Mouse (Mus musculus) adrenal gland, postnatal 4 days (tissue): ENCODE data around the gene Susd1. TPM values are rescaled to one million over a fixed set of nuclear protein-coding genes. Genes with fewer than 3 reads are reported as not detected.
A peak's percentile ranks its signal among the peaks of the same experiment; 100 is the strongest.

Source experiments
- DNase-seq, 2 experiments: peaks; one replicate each; pipeline ENCODE4 v3.0.0; 2021 to 2022; ENCODE audit warnings: low spot score in 2 of 2, mixed read lengths in 2 of 2
- total RNA-seq, 2 experiments: library from RNA; stranded (reverse); gene quantifications; 2 replicates each; pipeline ENCODE4 v1.2.3; 2021

Gene Susd1
- total RNA-seq, 2 experiments from 2014 or later: 9.7 to 10.8 TPM

DNA sequence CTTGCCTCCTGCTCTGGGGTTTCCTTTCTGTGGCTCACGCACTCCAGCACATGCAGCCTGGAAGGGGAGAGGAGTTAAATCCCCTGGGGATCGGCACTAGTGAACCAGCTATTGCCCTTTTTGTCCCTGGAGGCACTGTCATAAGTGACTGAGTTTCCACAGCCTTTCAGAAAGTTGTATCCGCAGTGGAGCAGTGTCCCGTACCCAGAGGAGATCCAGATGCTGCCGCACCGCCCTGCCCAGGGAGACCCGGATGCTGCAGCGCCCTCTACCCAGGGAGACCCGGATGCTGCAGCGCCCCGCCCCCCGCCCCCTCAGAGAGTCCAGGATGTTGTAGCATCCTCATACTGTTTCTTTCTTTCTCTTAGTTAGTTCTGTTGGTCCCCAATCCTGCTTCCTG, 56.3 kb downstream of the Susd1 start:
- DNase-seq: no peak

DNA sequence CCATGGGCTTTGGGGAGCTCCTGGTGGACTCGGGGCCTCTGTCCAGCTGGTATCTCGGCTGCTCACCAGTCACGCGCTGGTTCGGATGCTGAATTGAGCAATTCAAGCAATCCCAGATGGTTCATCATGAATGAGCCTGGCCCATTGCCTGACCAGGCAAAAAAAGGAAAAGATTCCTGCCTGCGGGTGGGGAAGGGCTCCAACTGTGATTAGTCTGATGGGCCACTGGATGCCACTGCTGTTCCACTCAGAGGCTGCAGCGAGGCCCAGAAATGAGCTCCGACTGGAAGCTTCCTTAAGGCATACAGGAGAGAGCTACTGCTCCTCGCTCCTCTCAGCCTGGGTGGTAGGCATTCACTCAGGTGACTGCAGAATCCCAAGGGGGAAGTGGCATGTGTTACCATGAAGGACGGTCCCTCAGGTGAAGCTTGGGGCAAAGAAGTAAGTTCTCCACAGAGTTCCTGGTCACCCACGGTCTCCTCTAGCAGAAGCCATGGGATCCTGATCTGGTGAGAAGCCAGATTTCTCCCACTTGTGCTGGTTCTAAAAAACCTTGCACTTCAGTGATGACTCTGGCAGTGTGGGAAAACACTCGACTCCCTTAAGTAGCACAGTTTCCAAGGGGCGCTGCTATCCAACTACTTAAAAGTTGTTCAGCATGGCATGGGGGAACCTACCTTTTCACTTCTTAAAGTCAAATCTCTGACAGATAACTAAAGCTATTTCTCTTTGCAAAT, 57.3 kb downstream of the Susd1 start:
- peak in 1 of 2 experiments; percentile 28 for DNase-seq

DNA sequence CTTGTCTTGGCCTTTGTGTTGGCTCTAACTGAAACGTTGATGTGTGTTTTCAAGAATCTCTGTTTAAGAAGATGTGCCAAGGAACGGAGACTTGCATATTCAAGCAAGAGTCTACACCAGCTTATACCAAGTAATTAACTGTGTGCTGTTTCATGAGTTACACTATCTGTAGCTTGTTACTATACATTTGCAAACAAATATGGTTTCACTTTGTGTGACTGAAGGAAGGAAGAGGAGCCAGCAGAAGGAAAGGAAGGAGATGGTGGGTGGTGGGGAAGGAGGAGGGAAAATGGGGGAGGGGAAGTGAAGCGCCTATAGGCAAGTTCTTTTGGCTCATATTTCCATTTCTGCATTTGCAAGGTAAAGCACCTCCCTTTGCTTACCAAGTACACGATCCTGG, 58.0 kb downstream of the Susd1 start:
- no peak for DNase-seq

DNA sequence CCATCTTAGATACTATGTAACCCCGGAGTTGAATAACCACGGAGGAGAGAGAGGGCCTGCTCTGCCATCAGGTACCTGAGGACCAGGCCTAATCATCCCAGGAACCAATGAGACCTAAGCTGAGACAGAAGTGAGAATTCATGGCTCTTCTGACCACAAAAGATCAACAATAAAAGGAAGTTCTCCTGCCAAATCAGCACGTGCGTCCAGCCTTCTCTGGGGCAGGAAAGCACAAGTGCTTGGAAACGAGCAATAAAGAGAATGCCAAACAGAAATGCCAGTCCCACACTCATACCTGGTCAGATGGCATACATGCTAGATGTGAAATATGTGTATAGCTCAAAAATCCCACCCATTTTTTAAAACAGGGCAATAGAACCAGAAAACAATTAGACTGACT, 58.6 kb downstream of the Susd1 start:
- no peak for DNase-seq

DNA sequence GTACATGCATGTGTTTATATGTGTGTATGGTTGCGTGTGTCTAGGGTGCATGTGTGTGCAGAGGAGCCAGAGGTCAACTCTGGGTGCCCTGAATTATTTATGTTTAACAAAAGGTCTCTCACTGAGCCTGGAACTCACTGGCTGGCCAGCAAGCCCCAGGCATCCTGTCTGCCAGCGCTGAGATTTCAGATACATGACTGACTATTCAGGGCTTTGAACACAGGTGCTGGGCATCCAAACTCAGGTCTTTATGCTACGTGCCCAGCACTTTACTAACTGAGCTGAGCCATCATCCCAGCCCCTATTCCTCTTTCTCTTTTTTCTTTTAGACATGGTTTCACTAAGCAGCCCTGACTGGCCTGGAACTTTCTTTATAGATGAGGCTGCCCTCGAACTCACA, 59.8 kb downstream of the Susd1 start:
- DNase-seq: no peak

- no peak for DNase-seq
Measured at GRCm38 (mm10) chr4:59374271-59374938, 64.0 kb downstream of the Susd1 start.

GRCm38 (mm10) chr4:59372546-59373157, 65.8 kb downstream of the Susd1 start:
- no peak for DNase-seq

DNA sequence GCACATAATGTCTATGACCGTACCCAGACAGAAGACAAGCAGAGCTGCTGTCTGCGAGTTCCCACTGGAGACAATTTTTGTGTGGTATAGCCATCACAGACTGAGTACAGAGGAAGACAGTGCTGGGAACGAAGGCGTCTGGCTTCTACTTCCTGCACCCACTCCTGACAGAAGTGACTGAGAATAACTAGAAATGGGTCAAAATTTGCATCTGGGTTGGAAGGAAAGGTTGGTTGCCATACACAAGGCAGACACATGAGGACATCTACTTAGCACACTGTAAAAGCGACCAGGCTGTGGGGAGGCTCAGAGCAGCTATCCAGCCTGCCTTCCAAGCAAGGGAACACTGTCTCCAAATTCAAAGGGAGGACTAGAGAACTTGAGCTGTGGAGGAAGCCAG, 66.5 kb downstream of the Susd1 start:
- DNase-seq: no peak

DNA sequence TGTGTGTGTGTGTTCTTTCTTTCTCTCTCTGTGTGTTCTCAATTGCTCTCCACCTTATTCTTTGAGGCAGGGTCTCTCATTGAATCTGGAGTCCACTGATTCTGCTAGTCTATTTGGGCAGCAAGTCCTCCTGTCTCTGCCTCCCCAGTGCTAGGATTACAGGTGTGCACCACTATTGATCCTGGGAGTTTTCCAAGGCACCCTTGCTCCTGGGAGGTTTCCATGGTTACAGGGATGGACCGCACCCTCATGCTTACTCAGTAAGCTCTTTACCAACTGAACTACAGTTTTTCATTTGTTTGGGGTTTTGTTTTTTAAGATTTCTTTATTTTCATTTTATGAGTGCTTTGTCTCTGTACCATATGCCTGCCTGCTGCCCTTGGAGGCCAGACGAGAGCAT, 68.5 kb downstream of the Susd1 start:
- DNase-seq: no peak

GRCm38 (mm10) chr4:59368118-59368517, 70.3 kb downstream of the Susd1 start:
- no peak for DNase-seq

- DNase-seq: no peak
Measured at GRCm38 (mm10) chr4:59366206-59366605, 72.2 kb downstream of the Susd1 start.

GRCm38 (mm10) chr4:59365571-59365970, 72.9 kb downstream of the Susd1 start:
- no peak for DNase-seq

DNA sequence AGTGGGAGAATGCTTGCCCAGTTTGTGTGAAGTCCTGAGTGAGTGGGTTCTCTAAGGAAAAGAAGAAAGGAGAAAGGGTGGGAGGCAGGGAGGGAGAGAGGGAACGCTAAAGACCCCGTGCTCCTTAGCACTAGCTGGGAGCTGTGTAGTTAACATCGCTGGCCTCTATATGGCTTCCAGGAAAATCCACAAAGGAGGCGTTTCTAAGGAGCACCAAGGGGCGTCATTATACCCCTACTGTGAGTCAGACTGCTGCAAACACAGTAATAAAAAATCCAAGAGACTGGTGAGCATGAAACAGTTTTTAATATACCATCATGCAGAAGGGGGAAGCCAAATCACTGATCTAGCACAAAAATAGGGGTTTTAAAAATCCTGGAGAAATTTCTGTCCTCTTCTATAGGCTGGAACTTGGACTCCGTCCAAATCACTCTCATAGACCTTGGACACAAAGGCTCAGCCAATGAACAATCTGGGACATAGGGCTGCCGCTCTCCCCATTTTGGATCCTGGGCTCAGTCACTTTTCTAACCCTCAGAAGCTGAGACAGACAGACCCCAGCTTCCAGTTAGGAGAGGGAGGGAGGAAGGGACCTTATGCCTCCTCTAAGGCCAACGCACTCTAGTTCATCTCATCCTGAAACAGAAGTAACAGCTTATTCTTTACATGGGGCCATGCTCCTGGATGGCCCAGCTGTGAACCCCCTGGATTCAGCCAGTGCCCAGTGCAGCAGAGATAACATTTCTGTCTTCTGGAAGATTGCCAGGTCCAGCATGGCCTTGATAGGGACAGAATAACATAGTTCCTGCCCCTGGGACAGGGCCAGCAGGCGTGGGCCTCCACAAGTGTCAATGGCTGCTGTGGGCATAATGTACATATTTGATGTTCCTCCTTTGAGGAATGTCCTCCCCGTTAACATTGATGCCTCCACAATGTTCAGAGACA, 73.9 kb downstream of the Susd1 start:
- DNase-seq: no peak

GRCm38 (mm10) chr4:59363041-59363440, 75.4 kb downstream of the Susd1 start:
- no peak for DNase-seq

GRCm38 (mm10) chr4:59360704-59361103, 77.7 kb downstream of the Susd1 start:
- peak; percentile 60 to 61 for DNase-seq

GRCm38 (mm10) chr4:59359921-59360320, 78.5 kb downstream of the Susd1 start:
- no peak for DNase-seq

DNA sequence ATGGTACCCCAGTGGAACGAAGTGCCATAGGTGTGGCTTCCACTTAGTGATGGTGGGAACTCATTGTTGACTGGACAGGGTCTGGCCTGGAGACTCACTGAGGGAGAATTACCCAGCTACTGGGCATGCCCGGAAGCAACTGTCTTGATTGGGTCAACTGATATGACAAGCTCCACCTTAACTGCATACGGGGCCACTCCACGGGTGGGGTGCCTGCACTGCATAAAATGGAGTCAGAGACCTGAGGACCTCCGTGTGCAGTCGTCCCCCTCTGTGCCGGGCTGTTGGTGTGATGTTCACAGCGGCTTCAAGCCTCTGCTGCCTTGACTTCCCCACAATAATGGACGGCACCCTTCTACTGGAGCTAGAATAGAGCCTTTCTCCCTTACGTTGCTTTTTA, 79.5 kb downstream of the Susd1 start:
- DNase-seq: no peak

- no peak for DNase-seq
Measured at GRCm38 (mm10) chr4:59355421-59355820, 83.0 kb downstream of the Susd1 start.

- no peak for DNase-seq
Measured at GRCm38 (mm10) chr4:59354666-59355065, 83.8 kb downstream of the Susd1 start.

DNA sequence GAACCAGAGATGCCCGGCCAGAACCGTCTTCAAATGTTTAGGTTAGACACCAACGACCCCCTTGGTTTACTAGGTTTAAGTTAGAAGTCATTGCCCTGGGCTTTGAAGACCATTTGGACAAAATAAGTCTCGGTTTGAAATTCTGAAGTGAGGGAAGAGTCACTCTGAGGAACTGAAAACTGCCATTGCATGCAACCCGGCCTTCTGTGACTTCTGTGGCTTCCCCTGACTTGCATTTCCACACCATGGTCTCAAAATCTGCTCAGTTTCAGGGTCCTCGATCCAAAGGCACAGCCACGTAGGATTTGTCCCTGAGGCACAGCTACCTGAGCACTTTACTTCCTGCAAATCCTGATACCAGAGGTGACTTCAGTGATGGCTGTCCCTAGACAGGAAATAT, 86.5 kb downstream of the Susd1 start:
- no peak for DNase-seq

DNA sequence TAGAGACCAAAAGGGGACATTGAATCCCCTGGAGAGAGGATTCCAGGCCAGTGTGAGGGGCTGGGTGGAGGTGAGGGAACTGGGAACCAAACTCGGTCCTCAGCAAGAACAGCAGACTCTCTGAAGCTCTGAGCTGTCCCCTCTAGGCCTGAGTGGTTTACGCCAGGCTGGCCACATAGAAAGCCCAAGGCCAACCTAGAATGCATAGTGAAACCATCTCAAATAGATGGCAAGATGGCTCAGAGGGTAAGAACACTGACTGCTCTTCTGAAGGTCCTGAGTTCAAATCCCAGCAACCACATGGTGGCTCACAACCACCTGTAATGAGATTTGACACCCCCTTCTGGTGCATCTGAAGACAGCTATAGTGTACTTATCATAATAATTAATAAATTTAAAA, 88.1 kb downstream of the Susd1 start:
- DNase-seq: no peak
